Comparison of ENCODE assay signal across 8 mouse cellular contexts in the genomic region with DNA sequence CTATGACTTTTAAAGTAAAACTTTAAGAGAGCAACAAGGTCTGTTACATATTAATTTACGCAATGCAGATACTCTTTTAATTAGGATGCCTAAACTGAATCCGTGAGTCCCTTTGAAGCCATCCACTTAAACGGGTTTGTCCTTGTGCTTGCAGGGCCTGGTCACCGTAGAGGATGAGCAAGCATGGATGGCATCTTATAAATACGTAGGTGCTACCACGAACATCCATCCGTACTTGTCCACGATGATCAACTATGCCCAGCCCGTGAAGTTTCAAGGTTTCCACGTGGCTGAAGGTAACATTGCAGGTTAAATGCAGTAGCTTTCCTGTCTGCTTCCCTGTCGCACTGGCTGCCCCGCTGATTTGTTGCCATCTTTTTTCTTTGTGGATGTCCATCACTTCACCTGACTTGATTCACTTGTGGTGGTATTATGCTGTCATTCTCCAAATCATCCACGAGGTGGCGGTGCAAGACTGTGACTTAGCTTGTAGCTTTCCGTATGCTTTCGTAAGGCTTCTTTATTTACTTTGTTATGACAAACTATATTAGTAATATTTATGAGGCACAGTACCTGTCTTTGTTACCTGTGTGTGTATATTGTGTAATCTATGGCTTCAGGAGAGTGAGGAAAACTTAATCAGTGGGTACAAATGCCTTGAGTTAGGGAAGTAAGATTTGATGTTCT.
DNase-seq lines count a peak whose midpoint lies in the region; ATAC-seq and TF ChIP-seq lines count a peak whose summit lies in the region.

No protein-coding gene starts in this region.

- ATAC-seq in liver, embryonic 11.5 days (replicated peaks; ENCODE audit: low FRiP score) = no peak
- ATAC-seq in activated CD4-positive, CD25-positive, alpha-beta regulatory T cell, adult 4 months = peak; percentile 59
- peak; percentile 77 to 83; a peak in 3 of 4 replicates for ATAC-seq in hematopoietic stem cell, adult 5-6 weeks (replicated peaks in 1 of 2; ENCODE audit: insufficient read depth in 1 of 2, low FRiP score in 2 of 2, low TSS enrichment in 1 of 2, low read depth in 1 of 2, poor library complexity in 2 of 2, severe bottlenecking in 2 of 2)
- ATAC-seq in limb, embryonic 14.5 days (ENCODE audit: low FRiP score, low read depth) = no peak
- peak; percentile 19; the same call in 1 of the 2 replicates for ATAC-seq in neural tube, embryonic 12.5 days (ENCODE audit: low FRiP score, low read depth)
- ATAC-seq in erythroid progenitor cell, adult 5-6 weeks (replicated peaks; ENCODE audit: low FRiP score, poor library complexity, severe bottlenecking) = no peak

- no peak overlapping the region for H3K27ac ChIP-seq in liver, embryonic 11.5 days (ENCODE audit: low read depth, low read length)
- no peak overlapping the region for H3K27ac ChIP-seq in limb, embryonic 14.5 days (replicated peaks; ENCODE audit: low read depth, low read length)
- no peak overlapping the region for H3K27ac ChIP-seq in neural tube, embryonic 12.5 days

- H3K9ac ChIP-seq in liver, embryonic 11.5 days (ENCODE audit: low read depth, low read length) = no peak overlapping the region
- no peak overlapping the region for H3K9ac ChIP-seq in limb, embryonic 14.5 days (ENCODE audit: low read depth, low read length, severe bottlenecking)
- H3K9ac ChIP-seq in neural tube, embryonic 12.5 days = no peak overlapping the region

- no peaks in the 10 kb centered on the region for H3K9me3 ChIP-seq in liver, embryonic 11.5 days (ENCODE audit: control insufficient read depth, low read length)
- H3K9me3 ChIP-seq in limb, embryonic 14.5 days (ENCODE audit: control insufficient read depth, low read length) = no peaks in the 10 kb centered on the region
- H3K9me3 ChIP-seq in neural tube, embryonic 12.5 days = no peaks in the 10 kb centered on the region

- H3K4me1 ChIP-seq in liver, embryonic 11.5 days (replicated peaks; ENCODE audit: control insufficient read depth, insufficient read depth, low read length) = no peaks in the 10 kb centered on the region
- no peaks in the 10 kb centered on the region for H3K4me1 ChIP-seq in limb, embryonic 14.5 days (ENCODE audit: control insufficient read depth, insufficient read depth, low read length)
- no peaks in the 10 kb centered on the region; the same call in 1 of the 2 replicates for H3K4me1 ChIP-seq in neural tube, embryonic 12.5 days

- no peaks in the 10 kb centered on the region for H3K27me3 ChIP-seq in liver, embryonic 11.5 days (replicated peaks; ENCODE audit: control insufficient read depth, insufficient read depth, low read length)
- H3K27me3 ChIP-seq in limb, embryonic 14.5 days (ENCODE audit: control insufficient read depth, insufficient read depth, low read length) = no peaks in the 10 kb centered on the region
- H3K27me3 ChIP-seq in neural tube, embryonic 12.5 days (replicated peaks) = no peaks in the 10 kb centered on the region

- no peaks in the 10 kb centered on the region for H3K36me3 ChIP-seq in liver, embryonic 11.5 days (ENCODE audit: control insufficient read depth, insufficient read depth, low read length)
- 0 out of 2 replicates have a peak, but pooled peaks cover 4% of the 10 kb centered on the region for H3K36me3 ChIP-seq in limb, embryonic 14.5 days (ENCODE audit: control insufficient read depth, insufficient read depth, low read length)
- peaks cover 3% of the 10 kb centered on the region; the same call in 1 of the 2 replicates for H3K36me3 ChIP-seq in neural tube, embryonic 12.5 days

- WGBS in liver, embryonic 11.5 days = 59% methylated on average over 16 of the region's 16 CpGs
- 60% methylated on average over 16 of the region's 16 CpGs for WGBS in limb, embryonic 14.5 days
- WGBS in neural tube, embryonic 12.5 days = 63% methylated on average over 16 of the region's 16 CpGs

- no peak overlapping the region for H3K4me2 ChIP-seq in liver, embryonic 11.5 days
- no peak overlapping the region for H3K4me2 ChIP-seq in limb, embryonic 14.5 days (replicated peaks; ENCODE audit: low read depth, low read length, severe bottlenecking)
- H3K4me2 ChIP-seq in neural tube, embryonic 12.5 days (replicated peaks) = no peak overlapping the region

- DNase-seq in liver = peak; percentile 31
- no peak for DNase-seq in liver, embryonic 11.5 days (ENCODE audit: low spot score)
- peak; percentile 64 to 78 for DNase-seq in cerebellum, postnatal 25 days
- peak; percentile 71 for DNase-seq in limb, embryonic 14.5 days (ENCODE audit: low spot score)

- no peak for TF ChIP-seq POLR2A in limb, embryonic 14.5 days (IDR thresholded peaks at IDR 0.05; ENCODE audit: borderline replicate concordance, extremely low read depth, insufficient read depth, insufficient read length)

- H3K4me3 ChIP-seq in liver, embryonic 11.5 days (ENCODE audit: low read depth, low read length) = no peak overlapping the region
- H3K4me3 ChIP-seq in limb, embryonic 14.5 days (replicated peaks; ENCODE audit: low read length) = no peak overlapping the region
- H3K4me3 ChIP-seq in neural tube, embryonic 12.5 days = no peak overlapping the region

Comparison
In these comparisons a context has a peak if more than half of its experiments do, and no peak if none do; other contexts are left out.
1. ATAC-seq: peak in activated CD4-positive, CD25-positive, alpha-beta regulatory T cell, adult 4 months (single experiment), hematopoietic stem cell, adult 5-6 weeks (2 of 2) and neural tube, embryonic 12.5 days (single experiment); none in liver, embryonic 11.5 days (single experiment), limb, embryonic 14.5 days (single experiment) and erythroid progenitor cell, adult 5-6 weeks (single experiment).